Mouse (Mus musculus) heart, embryonic 15.5 days (tissue): ENCODE results near the gene D17Wsu92e. TPM values are rescaled to one million over a fixed set of nuclear protein-coding genes. Genes with fewer than 3 reads are reported as not detected.

Experiments
- ATAC-seq: fragments of 200-750 bp; cut with Nextera tagmentation; replicated peaks from 2 replicates; pipeline ENCODE4 v1.8.0; 2017; ENCODE audit warnings: low read depth, moderate TSS enrichment; ENCODE audit not compliant: insufficient number of reproducible peaks, insufficient read depth, low FRiP score
- H3K27ac ChIP-seq: fragments of 300-500 bp; sonication (generic); 2 replicates; pipeline ENCODE4 v1.5.1; 2015; ENCODE audit warnings: mild to moderate bottlenecking, inconsistent platforms
- H3K27me3 ChIP-seq: fragments of 300-500 bp; sonication (generic); 2 replicates; pipeline ENCODE4 v1.6.1; 2015; ENCODE audit warnings: inconsistent platforms
- H3K36me3 ChIP-seq: fragments of 300-500 bp; sonication (generic); 2 replicates; pipeline ENCODE4 v1.6.1; 2015; ENCODE audit warnings: mild to moderate bottlenecking, inconsistent platforms
- H3K4me1 ChIP-seq: fragments of 300-500 bp; sonication (generic); replicated peaks from 2 replicates; pipeline ENCODE4 v1.6.1; 2015; ENCODE audit warnings: inconsistent platforms
- H3K4me2 ChIP-seq: fragments of 300-500 bp; sonication (generic); 2 replicates; pipeline ENCODE4 v1.6.1; 2015; ENCODE audit warnings: inconsistent platforms, mild to moderate bottlenecking, moderate library complexity
- H3K4me3 ChIP-seq: fragments of 300-500 bp; sonication (generic); 2 replicates; pipeline ENCODE4 v1.5.1; 2015; ENCODE audit warnings: mild to moderate bottlenecking, inconsistent platforms
- H3K9ac ChIP-seq: fragments of 300-500 bp; sonication (generic); 2 replicates; pipeline ENCODE4 v1.6.1; 2015; ENCODE audit warnings: mild to moderate bottlenecking, inconsistent platforms
- H3K9me3 ChIP-seq: fragments of 300-500 bp; sonication (generic); replicated peaks from 2 replicates; pipeline ENCODE4 v1.6.1; 2016; ENCODE audit warnings: inconsistent platforms
- WGBS: fragments of 180-500 bp; shearing (Covaris S2); methylation state at CpG from one replicate; pipeline ENCODE4 v1.1.7; 2015; ENCODE audit warnings: mixed read lengths; 5-methylcytosine and 5-hydroxymethylcytosine counted together
- polyA plus RNA-seq: library from polyadenylated mRNA; unstranded; fragments of >200 nt; fragmentation: Nextera tagmentation; extraction: Ambion mirVana; gene quantifications from 2 replicates; pipeline ENCODE4 v1.2.1, GENCODE M21; 2015

The D17Wsu92e gene
- polyA plus RNA-seq, 1 experiment from 2014 or later: 11.9 TPM

- Histone ChIP-seq H3K4me1 (peaks cover 53% of the 10 kb centered on the region), H3K9me3 (no peaks in the 10 kb centered on the region), H3K27me3 (no peaks in the 10 kb centered on the region), H3K9ac (no peak overlapping the region; the same call in 1 of the 2 replicates), H3K27ac (peak overlapping the region; percentile 64), H3K36me3 (no peaks in the 10 kb centered on the region), H3K4me2 (peak overlapping the region; percentile 9; the same call in 1 of the 2 replicates), H3K4me3 (no peak overlapping the region)
- ATAC-seq: no peak; the same call in 1 of the 2 replicates
- 47% methylated on average over 16 of the region's 16 CpGs for WGBS
These were observed 20.5 kb downstream of the D17Wsu92e start for GRCm38 (mm10) chr17:27799771-27800584.

- Histone ChIP-seq H3K4me3 (peak overlapping the region; percentile 34), H3K4me2 (peak overlapping the region; percentile 61), H3K36me3 (0 out of 2 replicates have a peak, but pooled peaks cover 8% of the 10 kb centered on the region), H3K27me3 (no peaks in the 10 kb centered on the region), H3K9ac (no peak overlapping the region), H3K27ac (peak overlapping the region; percentile 77), H3K4me1 (peaks cover 48% of the 10 kb centered on the region), H3K9me3 (no peaks in the 10 kb centered on the region)
- peak; percentile 36; the same call in 1 of the 2 replicates for ATAC-seq
- WGBS: 8% methylated on average over 11 of the region's 11 CpGs
These were observed 23.0 kb downstream of the D17Wsu92e start for GRCm38 (mm10) chr17:27797341-27797872.

GRCm38 (mm10) chr17:27796780-27797179 is 23.7 kb downstream of the D17Wsu92e start:
- H3K4me2 ChIP-seq: peak overlapping the region; percentile 61

GRCm38 (mm10) chr17:27793144-27793543 is 27.3 kb downstream of the D17Wsu92e start:
- Histone ChIP-seq H3K27me3 (no peaks in the 10 kb centered on the region), H3K4me3 (no peak overlapping the region), H3K4me1 (peaks cover 29% of the 10 kb centered on the region), H3K27ac (no peak overlapping the region), H3K9ac (no peak overlapping the region), H3K9me3 (no peaks in the 10 kb centered on the region), H3K36me3 (0 out of 2 replicates have a peak, but pooled peaks cover 8% of the 10 kb centered on the region), H3K4me2 (no peak overlapping the region)
- no peak for ATAC-seq
- WGBS: 74% methylated on average over 6 of the region's 6 CpGs

More at GRCm38 (mm10) chr17:27796780-27797179, 23.7 kb downstream of the D17Wsu92e start:
- Histone ChIP-seq H3K9ac (no peak overlapping the region), H3K9me3 (no peaks in the 10 kb centered on the region), H3K4me3 (peak overlapping the region; percentile 34), H3K27ac (peak overlapping the region; percentile 77), H3K4me1 (peaks cover 48% of the 10 kb centered on the region), H3K27me3 (no peaks in the 10 kb centered on the region), H3K36me3 (0 out of 2 replicates have a peak, but pooled peaks cover 8% of the 10 kb centered on the region)
- ATAC-seq: peak; percentile 76
- 26% methylated on average over 6 of the region's 6 CpGs for WGBS

GRCm38 (mm10) chr17:27792516-27792915 is 27.9 kb downstream of the D17Wsu92e start:
- no peaks in the 10 kb centered on the region for H3K27me3 ChIP-seq
- 0 out of 2 replicates have a peak, but pooled peaks cover 8% of the 10 kb centered on the region for H3K36me3 ChIP-seq
- no peak overlapping the region for H3K9ac ChIP-seq
- H3K9me3 ChIP-seq: no peaks in the 10 kb centered on the region
- H3K4me1 ChIP-seq: peaks cover 23% of the 10 kb centered on the region
- 64% methylated on average over 4 of the region's 4 CpGs for WGBS
- H3K27ac ChIP-seq: no peak overlapping the region
- H3K4me2 ChIP-seq: no peak overlapping the region
- no peak for ATAC-seq
- no peak overlapping the region for H3K4me3 ChIP-seq

GRCm38 (mm10) chr17:27791556-27791955 is 28.9 kb downstream of the D17Wsu92e start:
- Histone ChIP-seq H3K27ac (no peak overlapping the region), H3K4me3 (no peak overlapping the region), H3K27me3 (no peaks in the 10 kb centered on the region), H3K9me3 (no peaks in the 10 kb centered on the region), H3K4me1 (peaks cover 13% of the 10 kb centered on the region), H3K4me2 (no peak overlapping the region), H3K9ac (no peak overlapping the region), H3K36me3 (0 out of 2 replicates have a peak, but pooled peaks cover 8% of the 10 kb centered on the region)
- WGBS: 85% methylated on average over 2 of the region's 2 CpGs
- ATAC-seq: no peak

- Histone ChIP-seq H3K4me3 (no peak overlapping the region), H3K4me2 (no peak overlapping the region), H3K27ac (no peak overlapping the region), H3K4me1 (peaks cover 8% of the 10 kb centered on the region), H3K9ac (no peak overlapping the region), H3K9me3 (no peaks in the 10 kb centered on the region), H3K27me3 (no peaks in the 10 kb centered on the region), H3K36me3 (0 out of 2 replicates have a peak, but pooled peaks cover 9% of the 10 kb centered on the region)
- 84% methylated on average over 2 of the region's 2 CpGs for WGBS
- ATAC-seq: no peak
These were observed 29.5 kb downstream of the D17Wsu92e start for GRCm38 (mm10) chr17:27790976-27791375.

- H3K4me3 ChIP-seq: no peak overlapping the region
- H3K9ac ChIP-seq: no peak overlapping the region
- no peaks in the 10 kb centered on the region for H3K9me3 ChIP-seq
- no peaks in the 10 kb centered on the region for H3K27me3 ChIP-seq
- WGBS: 83% methylated on average over 5 of the region's 5 CpGs
- ATAC-seq: no peak
- H3K4me2 ChIP-seq: no peak overlapping the region
- peaks cover 18% of the 10 kb centered on the region for H3K36me3 ChIP-seq
- no peak overlapping the region for H3K27ac ChIP-seq
- peaks cover 5% of the 10 kb centered on the region; the same call in 1 of the 2 replicates for H3K4me1 ChIP-seq
These were observed 30.4 kb downstream of the D17Wsu92e start for GRCm38 (mm10) chr17:27790015-27790414.

- Histone ChIP-seq H3K27ac (no peak overlapping the region), H3K36me3 (peaks cover 27% of the 10 kb centered on the region), H3K9me3 (no peaks in the 10 kb centered on the region), H3K9ac (no peak overlapping the region), H3K27me3 (no peaks in the 10 kb centered on the region), H3K4me1 (peaks cover 5% of the 10 kb centered on the region; the same call in 1 of the 2 replicates), H3K4me3 (no peak overlapping the region), H3K4me2 (no peak overlapping the region)
- ATAC-seq: no peak
- WGBS: 88% methylated on average over 6 of the region's 6 CpGs
These were observed 31.8 kb downstream of the D17Wsu92e start for GRCm38 (mm10) chr17:27788456-27789172.

GRCm38 (mm10) chr17:27783567-27783966 is 36.9 kb downstream of the D17Wsu92e start:
- Histone ChIP-seq H3K27me3 (no peaks in the 10 kb centered on the region), H3K9ac (no peak overlapping the region), H3K4me3 (no peak overlapping the region), H3K4me2 (no peak overlapping the region), H3K9me3 (no peaks in the 10 kb centered on the region), H3K27ac (no peak overlapping the region), H3K4me1 (peaks cover 13% of the 10 kb centered on the region), H3K36me3 (peaks cover 22% of the 10 kb centered on the region)
- ATAC-seq: no peak
- WGBS: 76% methylated on average over 4 of the region's 4 CpGs

GRCm38 (mm10) chr17:27781059-27781687 is 39.3 kb downstream of the D17Wsu92e start:
- H3K4me2 ChIP-seq: no peak overlapping the region
- no peak overlapping the region for H3K27ac ChIP-seq
- no peak for ATAC-seq
- H3K4me3 ChIP-seq: no peak overlapping the region
- 51% methylated on average over 5 of the region's 5 CpGs for WGBS
- H3K27me3 ChIP-seq: no peaks in the 10 kb centered on the region
- H3K9me3 ChIP-seq: no peaks in the 10 kb centered on the region
- peaks cover 22% of the 10 kb centered on the region for H3K36me3 ChIP-seq
- no peak overlapping the region for H3K9ac ChIP-seq
- H3K4me1 ChIP-seq: peaks cover 14% of the 10 kb centered on the region
